Comparison of ENCODE assay signal across 9 mouse cellular contexts in genomic region chr1:91380453-91381090, GRCm38 (mm10). TPM values are rescaled to one million over a fixed set of nuclear protein-coding genes. Genes with fewer than 3 reads are reported as not detected.
DNase-seq lines count a peak whose midpoint lies in the region; ATAC-seq and TF ChIP-seq lines count a peak whose summit lies in the region.
"Had no signal": no experiment of that assay in that cellular context is flagged by ENCODE, and none has a peak within 500 bp of the region (broad histone marks: within the 10 kb centered on the region; RNA-seq: fewer than 3 reads in every experiment).

No protein-coding gene starts in this region.

- no peaks in the 10 kb centered on the region for H3K27me3 ChIP-seq in heart, embryonic 12.5 days (replicated peaks)
- no peaks in the 10 kb centered on the region for H3K27me3 ChIP-seq in liver, postnatal 0 days (ENCODE audit: insufficient read depth, low read length)
- H3K27me3 ChIP-seq: heart, embryonic 15.5 days had no signal

- peaks cover 91% of the 10 kb centered on the region for H3K36me3 ChIP-seq in heart, embryonic 12.5 days
- peaks cover 91% of the 10 kb centered on the region for H3K36me3 ChIP-seq in liver, postnatal 0 days (replicated peaks; ENCODE audit: insufficient read depth, low read length)

- peak; percentile 87 for ATAC-seq in CD4-positive, CD25-positive, alpha-beta regulatory T cell, adult 4 months
- ATAC-seq in heart, embryonic 12.5 days (ENCODE audit: insufficient number of reproducible peaks, low FRiP score), result 0 out of 2 replicates have a peak, but pooled peaks have one; percentile 15
- ATAC-seq in liver, postnatal 0 days, result peak; percentile 81
- ATAC-seq in neutrophil, adult 5-6 weeks (ENCODE audit: extremely low read depth, insufficient number of reproducible peaks, low FRiP score, poor library complexity, severe bottlenecking), result peak; percentile 75; the same call in 1 of the 2 replicates

- H3K27ac ChIP-seq in heart, embryonic 12.5 days (ENCODE audit: poor library complexity, severe bottlenecking), result no peak overlapping the region
- no peak overlapping the region for H3K27ac ChIP-seq in liver, postnatal 0 days (ENCODE audit: low read depth)
- H3K27ac ChIP-seq: heart, embryonic 15.5 days had no signal

- no peaks in the 10 kb centered on the region for H3K9me3 ChIP-seq in heart, embryonic 12.5 days (replicated peaks)
- H3K9me3 ChIP-seq in liver, postnatal 0 days (ENCODE audit: low read length), result no peaks in the 10 kb centered on the region
- H3K9me3 ChIP-seq: heart, embryonic 15.5 days had no signal

- H3K4me1 ChIP-seq in heart, embryonic 12.5 days (replicated peaks), result peaks cover 21% of the 10 kb centered on the region
- H3K4me1 ChIP-seq in liver, postnatal 0 days (ENCODE audit: insufficient read depth), result no peaks in the 10 kb centered on the region

- DNase-seq in adrenal gland, adult 2 months, result peak; percentile 65
- DNase-seq in embryo, embryonic 11.5 days (ENCODE audit: low read depth, low spot score), result peak; percentile 72
- DNase-seq in kidney, postnatal 25 days, result peak; percentile 77 to 91
- DNase-seq in liver, postnatal 0 days, result peak; percentile 88
- peak; percentile 66 for DNase-seq in thymus, postnatal 25 days

- no peak overlapping the region for H3K9ac ChIP-seq in heart, embryonic 12.5 days
- H3K9ac ChIP-seq in liver, postnatal 0 days (replicated peaks), result no peak overlapping the region
- H3K9ac ChIP-seq: heart, embryonic 15.5 days had no signal

- peak; percentile 93 for TF ChIP-seq CTCF in liver, postnatal 0 days (IDR thresholded peaks at IDR 0.05; ENCODE audit: low read depth)

- WGBS in heart, embryonic 12.5 days, result 59% methylated on average over 7 of the region's 7 CpGs
- 60% methylated on average over 7 of the region's 7 CpGs for WGBS in liver, postnatal 0 days (ENCODE audit: insufficient replicate concordance)

- H3K4me3 ChIP-seq in heart, embryonic 12.5 days, result no peak overlapping the region
- no peak overlapping the region for H3K4me3 ChIP-seq in liver, postnatal 0 days (ENCODE audit: low read depth, low read length)
- H3K4me3 ChIP-seq: heart, embryonic 15.5 days had no signal

- no peak for TF ChIP-seq EP300 in liver, postnatal 0 days (IDR thresholded peaks at IDR 0.05; ENCODE audit: low read depth)

- H3K4me2 ChIP-seq in heart, embryonic 12.5 days, result no peak overlapping the region
- H3K4me2 ChIP-seq in liver, postnatal 0 days (ENCODE audit: low read depth, low read length), result no peak overlapping the region
- H3K4me2 ChIP-seq: heart, embryonic 15.5 days had no signal

RNA-seq across cellular contexts. Expression of gene Erfe, which starts 14.3 kb away (rescaled TPM):
- not detected for polyA plus RNA-seq in CD4-positive, CD25-positive, alpha-beta regulatory T cell, adult 4 months (2017; shearing (Covaris generic))
- 10 to 100 TPM in 1 of 2 experiments, 1 to 10 TPM in 1; 3.7 to 16.4 TPM for total RNA-seq in adrenal gland, adult 2 months (2021)
- 1.5 and 2.4 TPM in 2 replicates for polyA plus RNA-seq in adrenal gland, adult 2 months (2012; rRNA removed)
- 1.5 and 1.7 TPM in 2 replicates for polyA plus RNA-seq in heart, embryonic 12.5 days (2016; fragmentation: Nextera tagmentation; extraction: Ambion mirVana)
- polyA plus RNA-seq in liver, postnatal 0 days (2015; fragmentation: Nextera tagmentation; extraction: Ambion mirVana), result 0.95 and 1.3 TPM in 2 replicates
- not detected in 2 replicates for total RNA-seq in neutrophil, adult 5-6 weeks (2017)

RNA-seq across cellular contexts. Expression of gene Ilkap, which starts 18.0 kb away (rescaled TPM):
- 10 to 100 TPM; 30.3 to 36.3 TPM for polyA plus RNA-seq in CD4-positive, CD25-positive, alpha-beta regulatory T cell, adult 4 months (2017; shearing (Covaris generic))
- total RNA-seq in adrenal gland, adult 2 months (2021), result 10 to 100 TPM; 88.8 to 94.7 TPM
- 121 and 122 TPM in 2 replicates for polyA plus RNA-seq in adrenal gland, adult 2 months (2012; rRNA removed)
- 104 and 106 TPM in 2 replicates for polyA plus RNA-seq in heart, embryonic 12.5 days (2016; fragmentation: Nextera tagmentation; extraction: Ambion mirVana)
- 40.3 and 42.8 TPM in 2 replicates for polyA plus RNA-seq in liver, postnatal 0 days (2015; fragmentation: Nextera tagmentation; extraction: Ambion mirVana)
- total RNA-seq in neutrophil, adult 5-6 weeks (2017), result 140 and 154 TPM in 2 replicates

RNA-seq across cellular contexts. Expression of gene Klhl30, which starts 29.8 kb away (rescaled TPM):
- polyA plus RNA-seq in CD4-positive, CD25-positive, alpha-beta regulatory T cell, adult 4 months (2017; shearing (Covaris generic)), result not detected
- total RNA-seq in adrenal gland, adult 2 months (2021), result 1 to 10 TPM; 1.0 to 2.1 TPM
- 3.1 and 3.3 TPM in 2 replicates for polyA plus RNA-seq in adrenal gland, adult 2 months (2012; rRNA removed)
- polyA plus RNA-seq in heart, embryonic 12.5 days (2016; fragmentation: Nextera tagmentation; extraction: Ambion mirVana), result 44.2 and 46.7 TPM in 2 replicates
- polyA plus RNA-seq in liver, postnatal 0 days (2015; fragmentation: Nextera tagmentation; extraction: Ambion mirVana), result 0.06 and 0.12 TPM in 2 replicates
- total RNA-seq in neutrophil, adult 5-6 weeks (2017), result 0.12 TPM in 1 of 2 replicates, not detected in the other

RNA-seq across cellular contexts. Expression of gene Hes6, which starts 33.3 kb away (rescaled TPM):
- 10 to 100 TPM; 11.4 to 12.5 TPM for polyA plus RNA-seq in CD4-positive, CD25-positive, alpha-beta regulatory T cell, adult 4 months (2017; shearing (Covaris generic))
- total RNA-seq in adrenal gland, adult 2 months (2021), result 100 to 1,000 TPM; 190 to 273 TPM
- 252 and 309 TPM in 2 replicates for polyA plus RNA-seq in adrenal gland, adult 2 months (2012; rRNA removed)
- 63.6 and 65.4 TPM in 2 replicates for polyA plus RNA-seq in heart, embryonic 12.5 days (2016; fragmentation: Nextera tagmentation; extraction: Ambion mirVana)
- 33.1 and 35.0 TPM in 2 replicates for polyA plus RNA-seq in liver, postnatal 0 days (2015; fragmentation: Nextera tagmentation; extraction: Ambion mirVana)
- total RNA-seq in neutrophil, adult 5-6 weeks (2017), result 19.1 and 25.7 TPM in 2 replicates

RNA-seq across cellular contexts. Expression of gene Espnl, which starts 58.7 kb away (rescaled TPM):
- not detected for polyA plus RNA-seq in CD4-positive, CD25-positive, alpha-beta regulatory T cell, adult 4 months (2017; shearing (Covaris generic))
- under 1 TPM in 1 of 2 experiments, not detected in 1; 0.12 TPM for total RNA-seq in adrenal gland, adult 2 months (2021)
- 0.04 and 0.10 TPM in 2 replicates for polyA plus RNA-seq in adrenal gland, adult 2 months (2012; rRNA removed)
- polyA plus RNA-seq in heart, embryonic 12.5 days (2016; fragmentation: Nextera tagmentation; extraction: Ambion mirVana), result 0.05 and 0.08 TPM in 2 replicates
- 0.04 TPM in 1 of 2 replicates, not detected in the other for polyA plus RNA-seq in liver, postnatal 0 days (2015; fragmentation: Nextera tagmentation; extraction: Ambion mirVana)
- 0.12 TPM in 2 replicates for total RNA-seq in neutrophil, adult 5-6 weeks (2017)

Comparison
In these comparisons a context has a peak if more than half of its experiments do, and no peak if none do; other contexts are left out.
1. ATAC-seq: peak in every context shown above with its lines; median percentile 87 in CD4-positive, CD25-positive, alpha-beta regulatory T cell, adult 4 months; 81 in liver, postnatal 0 days; 75 in neutrophil, adult 5-6 weeks; 15 in heart, embryonic 12.5 days.
2. RNA of gene Klhl30, which starts 29.8 kb away (polyA plus RNA-seq): 44.2 to 46.7 TPM in heart, embryonic 12.5 days; 3.1 to 3.3 TPM in adrenal gland, adult 2 months, 0.06 to 0.12 TPM in liver, postnatal 0 days and not detected in CD4-positive, CD25-positive, alpha-beta regulatory T cell, adult 4 months; every median in the first group is over 10 times any median in the second.
3. Peak in every context shown above with its lines, with median percentiles within 50 percentile points of each other: DNase-seq.